Mouse (Mus musculus): ENCODE data around the gene Ghrhr. TPM values are rescaled to one million over a fixed set of nuclear protein-coding genes. Genes with fewer than 3 reads are reported as not detected.

Gene Ghrhr
- not detected in 2 replicates for total RNA-seq (2014; fragmentation: Nextera tagmentation)
- total RNA-seq (2017) = not detected in 2 replicates

GRCm38 (mm10) chr6:55376076-55376475 is at the start of gene Ghrhr:
Gene Ghrhr, plus strand, starts transcription at chr6:55376295.
- no peak for ATAC-seq (replicated peaks; ENCODE audit: poor library complexity, severe bottlenecking)

- ATAC-seq (replicated peaks; ENCODE audit: poor library complexity, severe bottlenecking) = no peak
These were observed 49.8 kb upstream of the Ghrhr start for GRCm38 (mm10) chr6:55326299-55326698.

GRCm38 (mm10) chr6:55327326-55327725 is 48.8 kb upstream of the Ghrhr start:
- ATAC-seq (replicated peaks; ENCODE audit: poor library complexity, severe bottlenecking) = no peak

GRCm38 (mm10) chr6:55328179-55328578 is 47.9 kb upstream of the Ghrhr start:
- no peak for ATAC-seq (replicated peaks; ENCODE audit: poor library complexity, severe bottlenecking)

GRCm38 (mm10) chr6:55331315-55331714 is 44.8 kb upstream of the Ghrhr start:
- peak; percentile 89 for ATAC-seq (replicated peaks; ENCODE audit: poor library complexity, severe bottlenecking)

GRCm38 (mm10) chr6:55332100-55332772 is 43.9 kb upstream of the Ghrhr start:
- no peak for ATAC-seq (replicated peaks; ENCODE audit: poor library complexity, severe bottlenecking)

GRCm38 (mm10) chr6:55332773-55333109 is 43.4 kb upstream of the Ghrhr start:
- no peak for ATAC-seq (replicated peaks; ENCODE audit: poor library complexity, severe bottlenecking)

- peak; percentile 28 for ATAC-seq (replicated peaks; ENCODE audit: poor library complexity, severe bottlenecking)
These were observed 40.0 kb upstream of the Ghrhr start, which contains the start of gene Aqp1 for GRCm38 (mm10) chr6:55335989-55336514. Gene Aqp1, plus strand, starts transcription at chr6:55336432.

GRCm38 (mm10) chr6:55337242-55337641 is 38.9 kb upstream of the Ghrhr start:
- no peak for ATAC-seq (replicated peaks; ENCODE audit: poor library complexity, severe bottlenecking)

GRCm38 (mm10) chr6:55338077-55338476 is 38.0 kb upstream of the Ghrhr start:
- ATAC-seq (replicated peaks; ENCODE audit: poor library complexity, severe bottlenecking) = no peak

GRCm38 (mm10) chr6:55338934-55339825 is 36.9 kb upstream of the Ghrhr start:
- ATAC-seq (replicated peaks; ENCODE audit: poor library complexity, severe bottlenecking) = 0 out of 2 replicates have a peak, but pooled peaks have one; percentile 26

GRCm38 (mm10) chr6:55341688-55342087 is 34.4 kb upstream of the Ghrhr start:
- ATAC-seq (replicated peaks; ENCODE audit: poor library complexity, severe bottlenecking) = no peak

- no peak for ATAC-seq (replicated peaks; ENCODE audit: poor library complexity, severe bottlenecking)
These were observed 33.8 kb upstream of the Ghrhr start for GRCm38 (mm10) chr6:55342328-55342727.

GRCm38 (mm10) chr6:55343446-55343845 is 32.6 kb upstream of the Ghrhr start:
- no peak for ATAC-seq (replicated peaks; ENCODE audit: poor library complexity, severe bottlenecking)

GRCm38 (mm10) chr6:55344291-55345016 is 31.6 kb upstream of the Ghrhr start:
- no peak for ATAC-seq (replicated peaks; ENCODE audit: poor library complexity, severe bottlenecking)

- ATAC-seq (replicated peaks; ENCODE audit: poor library complexity, severe bottlenecking) = no peak
These were observed 30.8 kb upstream of the Ghrhr start for GRCm38 (mm10) chr6:55345264-55345663.

GRCm38 (mm10) chr6:55346491-55346890 is 29.6 kb upstream of the Ghrhr start:
- ATAC-seq (replicated peaks; ENCODE audit: poor library complexity, severe bottlenecking) = no peak

GRCm38 (mm10) chr6:55347711-55348571 is 28.2 kb upstream of the Ghrhr start:
- no peak for ATAC-seq (replicated peaks; ENCODE audit: poor library complexity, severe bottlenecking)

- ATAC-seq (replicated peaks; ENCODE audit: poor library complexity, severe bottlenecking) = no peak
These were observed 26.9 kb upstream of the Ghrhr start for GRCm38 (mm10) chr6:55349231-55349630.

Data from granulocyte monocyte progenitor cell, adult 5-6 weeks (primary cell).